Mouse (Mus musculus) ES-E14 (cell line): ENCODE results near the gene Rbfox1.

Experiments
- CHD2 ChIP-seq: IDR thresholded peaks from 2 replicates; pipeline ENCODE4 v1.6.1; 2014; ENCODE audit warnings: mild to moderate bottlenecking, low read depth, low read length, inconsistent platforms
- HCFC1 ChIP-seq: IDR thresholded peaks from 2 replicates; pipeline ENCODE4 v1.6.1; 2012; ENCODE audit warnings: low read length, inconsistent platforms, borderline replicate concordance; ENCODE audit not compliant: insufficient read depth
- ZC3H11A ChIP-seq: IDR thresholded peaks from 2 replicates; pipeline ENCODE4 v1.6.1; 2012; ENCODE audit warnings: low read depth, mild to moderate bottlenecking, inconsistent platforms, low read length, borderline replicate concordance
- ZNF384 ChIP-seq: IDR thresholded peaks from 2 replicates; pipeline ENCODE4 v1.6.1; 2012; ENCODE audit warnings: low read depth, low read length, inconsistent platforms

DNA sequence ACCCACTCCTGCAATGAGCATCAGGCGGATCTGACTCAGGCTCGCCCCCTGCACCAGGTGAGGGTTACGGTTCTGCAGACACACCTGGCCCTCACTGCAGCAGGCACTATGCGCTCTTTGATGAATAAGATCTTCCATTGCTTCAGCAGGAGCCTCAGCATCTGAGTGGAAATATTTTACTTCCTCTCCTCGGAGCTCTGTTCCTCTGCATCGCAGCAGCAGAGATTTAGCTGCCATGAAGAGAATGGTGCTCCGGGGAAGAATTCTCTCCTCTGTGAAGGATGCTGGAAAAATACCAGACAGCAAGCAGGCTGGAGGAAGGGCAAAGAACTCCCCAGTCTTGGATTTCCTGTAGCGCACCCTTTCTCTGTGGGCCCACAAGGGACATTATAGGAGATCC, 833.9 kb downstream of the Rbfox1 start:
- TF ChIP-seq CHD2 (no peak), ZNF384 (no peak), ZC3H11A (no peak), HCFC1 (no peak)
